10 mouse cellular contexts compared by ENCODE assay signal in genomic region chr1:73913071-73914005, GRCm38 (mm10).
DNase-seq lines count a peak whose midpoint lies in the region; ATAC-seq and TF ChIP-seq lines count a peak whose summit lies in the region.
"Had no signal": no experiment of that assay in that cellular context is flagged by ENCODE, and none has a peak within 500 bp of the region (broad histone marks: within the 10 kb centered on the region; RNA-seq: fewer than 3 reads in every experiment).

No protein-coding gene starts in this region.

- intact Hi-C loops in gastrocnemius, adult 2 months (cut with DNase I), result no loop called here
- intact Hi-C loops in left cerebral cortex, postnatal 36 days (cut with DNase I), result no loop called here

- DNase-seq in gastrocnemius, adult 2 months, result peak; percentile 54
- no peak for DNase-seq in gastrocnemius, adult 8-10 months (ENCODE audit: low spot score in 2 of 2)
- DNase-seq in forebrain, embryonic 14.5 days (ENCODE audit: low spot score), result no peak
- DNase-seq in left cerebral cortex, postnatal 36 days (ENCODE audit: low spot score in 2 of 2), result no peak
- no peak for DNase-seq in ovary, adult 18-20 months (ENCODE audit: low spot score)
- DNase-seq: cerebellum, adult 8-10 months had no signal

- H3K4me3 ChIP-seq in gastrocnemius, adult 2 months, result no peak overlapping the region
- no peak overlapping the region for H3K4me3 ChIP-seq in midbrain, embryonic 12.5 days
- no peak overlapping the region for H3K4me3 ChIP-seq in midbrain, embryonic 16.5 days (ENCODE audit: low read depth, low read length)
- H3K4me3 ChIP-seq in forebrain, embryonic 14.5 days (ENCODE audit: low read depth, low read length), result no peak overlapping the region
- no peak overlapping the region for H3K4me3 ChIP-seq in kidney, embryonic 16.5 days (ENCODE audit: low read length)
- H3K4me3 ChIP-seq: limb, embryonic 15.5 days had no signal

- no peak for ATAC-seq in midbrain, embryonic 12.5 days (ENCODE audit: low FRiP score, low read depth)
- ATAC-seq in midbrain, embryonic 16.5 days, result no peak; the same call in 1 of the 2 replicates
- peak; percentile 12; the same call in 1 of the 2 replicates for ATAC-seq in forebrain, embryonic 14.5 days
- peak; percentile 30; the same call in 1 of the 2 replicates for ATAC-seq in kidney, embryonic 16.5 days (ENCODE audit: low FRiP score, low TSS enrichment)

- no peaks in the 10 kb centered on the region for H3K36me3 ChIP-seq in midbrain, embryonic 12.5 days
- no peaks in the 10 kb centered on the region for H3K36me3 ChIP-seq in midbrain, embryonic 16.5 days (ENCODE audit: control insufficient read depth, insufficient read depth, low read length)
- H3K36me3 ChIP-seq in forebrain, embryonic 14.5 days (ENCODE audit: control insufficient read depth, insufficient read depth, low read length), result no peaks in the 10 kb centered on the region
- H3K36me3 ChIP-seq in kidney, embryonic 16.5 days (ENCODE audit: insufficient read depth, low read length), result peaks cover 34% of the 10 kb centered on the region

- H3K27ac ChIP-seq in gastrocnemius, adult 2 months, result peak overlapping the region; percentile 75
- H3K27ac ChIP-seq in midbrain, embryonic 12.5 days (replicated peaks), result no peak overlapping the region
- no peak overlapping the region for H3K27ac ChIP-seq in midbrain, embryonic 16.5 days (ENCODE audit: low read length)
- no peak overlapping the region for H3K27ac ChIP-seq in forebrain, embryonic 14.5 days (ENCODE audit: low read depth, low read length)
- no peak overlapping the region for H3K27ac ChIP-seq in kidney, embryonic 16.5 days (ENCODE audit: low read length)
- H3K27ac ChIP-seq: limb, embryonic 15.5 days had no signal

- peaks cover 8% of the 10 kb centered on the region; the same call in 1 of the 2 replicates for H3K27me3 ChIP-seq in midbrain, embryonic 12.5 days
- no peaks in the 10 kb centered on the region for H3K27me3 ChIP-seq in midbrain, embryonic 16.5 days (ENCODE audit: control insufficient read depth, insufficient read depth, low read depth, low read length)
- H3K27me3 ChIP-seq in forebrain, embryonic 14.5 days (replicated peaks; ENCODE audit: control insufficient read depth, insufficient read depth, low read length), result no peaks in the 10 kb centered on the region
- H3K27me3 ChIP-seq in kidney, embryonic 16.5 days (ENCODE audit: insufficient read depth, low read length), result no peaks in the 10 kb centered on the region
- H3K27me3 ChIP-seq: limb, embryonic 15.5 days had no signal

- no peak for TF ChIP-seq CTCF in gastrocnemius, adult 2 months (IDR thresholded peaks at IDR 0.05)

- 0 out of 2 replicates have a peak overlapping the region, but pooled peaks have one; percentile 13 for H3K4me2 ChIP-seq in midbrain, embryonic 12.5 days (replicated peaks)
- H3K4me2 ChIP-seq in midbrain, embryonic 16.5 days (ENCODE audit: low read length), result no peak overlapping the region
- H3K4me2 ChIP-seq in forebrain, embryonic 14.5 days (ENCODE audit: low read length), result no peak overlapping the region
- H3K4me2 ChIP-seq in kidney, embryonic 16.5 days (replicated peaks; ENCODE audit: low read depth, low read length), result no peak overlapping the region
- H3K4me2 ChIP-seq: limb, embryonic 15.5 days had no signal

- H3K9me3 ChIP-seq in midbrain, embryonic 12.5 days, result no peaks in the 10 kb centered on the region
- H3K9me3 ChIP-seq in midbrain, embryonic 16.5 days (replicated peaks; ENCODE audit: control insufficient read depth, low read length, poor library complexity, severe bottlenecking), result no peaks in the 10 kb centered on the region
- no peaks in the 10 kb centered on the region for H3K9me3 ChIP-seq in forebrain, embryonic 14.5 days (replicated peaks; ENCODE audit: control insufficient read depth, low read length)
- H3K9me3 ChIP-seq in kidney, embryonic 16.5 days (ENCODE audit: low read length), result no peaks in the 10 kb centered on the region
- H3K9me3 ChIP-seq: limb, embryonic 15.5 days had no signal

- peaks cover 18% of the 10 kb centered on the region; the same call in 1 of the 2 replicates for H3K4me1 ChIP-seq in midbrain, embryonic 12.5 days
- H3K4me1 ChIP-seq in midbrain, embryonic 16.5 days (ENCODE audit: control insufficient read depth, insufficient read depth, low read length), result no peaks in the 10 kb centered on the region; the same call in 1 of the 2 replicates
- H3K4me1 ChIP-seq in forebrain, embryonic 14.5 days (ENCODE audit: control insufficient read depth, insufficient read depth, low read length), result no peaks in the 10 kb centered on the region; the same call in 1 of the 2 replicates
- H3K4me1 ChIP-seq in kidney, embryonic 16.5 days (ENCODE audit: insufficient read depth, low read length), result peaks cover 14% of the 10 kb centered on the region

- 77% methylated on average over 19 of the region's 19 CpGs for WGBS in midbrain, embryonic 12.5 days
- 74% methylated on average over 19 of the region's 19 CpGs for WGBS in midbrain, embryonic 16.5 days
- 77% methylated on average over 19 of the region's 19 CpGs for WGBS in forebrain, embryonic 14.5 days
- 71% methylated on average over 19 of the region's 19 CpGs for WGBS in kidney, embryonic 16.5 days

- H3K9ac ChIP-seq in midbrain, embryonic 12.5 days (replicated peaks), result no peak overlapping the region
- H3K9ac ChIP-seq in midbrain, embryonic 16.5 days (ENCODE audit: low read depth, low read length), result no peak overlapping the region
- H3K9ac ChIP-seq in forebrain, embryonic 14.5 days (ENCODE audit: low read length), result no peak overlapping the region
- no peak overlapping the region for H3K9ac ChIP-seq in kidney, embryonic 16.5 days (replicated peaks; ENCODE audit: low read length)
- H3K9ac ChIP-seq: limb, embryonic 15.5 days had no signal

Comparison
In these comparisons a context has a peak if more than half of its experiments do, and no peak if none do; other contexts are left out.
1. ATAC-seq: peak in forebrain, embryonic 14.5 days (single experiment) and kidney, embryonic 16.5 days (single experiment); none in midbrain, embryonic 12.5 days (single experiment) and midbrain, embryonic 16.5 days (single experiment).